Mouse (Mus musculus) naive thymus-derived CD4-positive, alpha-beta T cell, adult 2 months (primary cell): ENCODE measurements around the gene Hoxc11.

ENCODE experiments used
- DNase-seq: peaks from one replicate; pipeline ENCODE4 v3.0.0-alpha.2; 2011; ENCODE audit warnings: low read depth

The Hoxc11 gene

DNA sequence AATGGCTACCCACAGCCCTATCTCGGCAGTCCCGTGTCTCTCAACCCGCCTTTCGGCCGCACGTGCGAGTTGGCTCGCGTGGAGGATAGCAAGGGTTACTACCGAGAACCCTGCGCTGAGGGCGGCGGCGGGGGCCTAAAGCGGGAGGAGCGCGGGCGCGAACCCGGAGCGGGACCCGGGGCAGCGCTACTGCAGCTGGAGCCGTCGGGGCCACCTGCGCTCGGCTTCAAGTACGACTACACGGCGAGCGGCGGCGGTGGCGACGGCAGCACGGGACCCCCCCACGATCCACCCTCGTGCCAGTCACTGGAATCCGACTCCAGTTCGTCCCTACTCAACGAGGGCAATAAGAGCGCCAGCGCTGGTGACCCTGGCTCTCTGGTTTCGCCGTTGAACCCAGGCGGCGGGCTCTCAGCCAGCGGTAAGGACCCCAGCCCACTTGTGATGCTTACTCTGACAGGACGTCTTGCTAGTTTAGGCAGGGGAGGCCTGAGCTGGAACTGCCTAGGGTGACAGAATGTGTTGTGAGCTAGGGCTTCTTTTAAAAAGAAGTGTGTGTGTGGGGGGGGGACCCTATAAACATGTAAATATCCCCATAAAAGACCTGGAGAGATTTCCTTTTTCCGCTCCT lies 17.1 kb upstream of the Hoxc11 start:
- no peak for DNase-seq

DNA sequence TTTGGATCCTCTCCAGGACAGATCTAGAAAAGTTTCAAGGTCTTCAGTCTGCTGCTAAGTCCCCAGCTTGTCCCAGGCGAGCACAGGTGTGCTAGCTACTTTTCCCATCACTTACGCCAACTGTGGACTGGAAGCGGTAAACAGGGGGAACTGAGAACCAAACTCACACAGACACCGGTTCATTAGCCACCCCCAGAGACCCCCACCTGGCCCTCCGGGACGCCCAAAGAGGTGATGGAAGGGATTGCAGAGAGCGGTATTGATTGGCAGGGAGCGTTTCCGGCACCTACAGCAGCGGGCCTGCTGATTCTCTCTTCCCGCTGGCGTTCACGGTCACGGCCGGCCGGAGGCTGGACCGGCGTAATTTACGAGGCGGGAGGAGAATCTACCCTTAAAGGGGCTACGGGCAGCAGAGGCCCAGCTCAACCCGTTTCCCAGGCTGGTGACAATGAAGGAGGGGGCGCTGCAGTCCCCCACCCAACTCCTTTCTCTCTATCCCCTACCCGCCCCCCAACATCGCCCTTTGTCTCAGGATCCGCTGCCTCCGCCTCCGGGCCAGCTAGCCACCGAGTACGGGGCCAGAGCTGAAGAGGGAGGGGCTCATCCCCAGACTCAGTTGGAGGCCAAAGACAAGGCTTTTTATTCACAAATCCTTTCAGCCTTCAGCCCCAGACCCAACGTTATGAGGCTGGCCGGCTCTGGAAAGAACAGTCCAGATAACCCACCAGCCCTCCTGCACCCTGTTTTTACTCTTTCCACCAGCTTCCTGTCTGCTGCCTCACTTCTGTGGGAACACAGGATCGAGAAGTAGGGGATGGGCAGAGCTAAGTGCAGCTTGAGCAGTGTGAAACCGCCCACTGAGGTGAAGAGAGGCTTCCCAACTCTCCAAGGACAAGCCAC lies 14.7 kb upstream of the Hoxc11 start:
- no peak for DNase-seq

DNA sequence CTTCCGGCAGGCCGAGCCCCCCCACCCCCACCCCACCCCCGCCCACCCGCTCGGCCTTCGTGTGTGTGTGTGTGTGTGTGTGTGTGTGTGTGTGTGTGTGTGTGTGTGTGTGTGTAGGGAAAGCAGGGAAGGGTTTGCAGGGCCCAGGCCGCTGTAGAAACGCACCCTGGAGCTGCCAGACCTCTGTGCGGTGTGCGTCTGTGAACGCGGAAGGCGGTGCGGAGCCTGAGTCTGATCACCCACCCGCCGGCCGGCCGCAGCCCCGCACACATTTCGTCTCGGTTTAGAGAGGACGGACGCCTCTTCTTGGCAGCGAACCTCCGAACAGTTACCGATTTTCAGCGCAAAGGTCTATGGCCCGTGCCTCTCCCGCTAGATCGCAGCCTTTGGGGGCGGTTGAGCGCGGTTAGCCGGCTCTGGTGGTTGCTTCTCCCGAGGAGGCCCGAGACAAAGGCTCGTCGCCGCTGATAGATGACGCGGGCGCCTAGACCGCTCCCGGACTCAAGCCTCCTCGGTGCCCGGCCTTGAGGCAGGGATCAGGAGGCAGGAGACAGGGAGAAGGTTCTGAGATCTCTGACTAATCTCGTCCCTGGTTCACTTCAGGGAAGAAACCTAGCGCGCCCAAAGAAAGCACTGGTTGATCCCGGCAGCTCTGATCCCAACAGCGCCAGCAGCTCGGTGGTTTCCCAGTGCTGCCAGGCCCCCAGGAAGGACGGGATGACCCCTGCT lies 11.3 kb upstream of the Hoxc11 start:
- DNase-seq, result no peak

GRCm38 (mm10) chr15:102943468-102943813 lies 10.8 kb upstream of the Hoxc11 start:
- DNase-seq, result no peak

GRCm38 (mm10) chr15:102945185-102946077 lies 8.8 kb upstream of the Hoxc11 start:
- DNase-seq, result no peak

DNA sequence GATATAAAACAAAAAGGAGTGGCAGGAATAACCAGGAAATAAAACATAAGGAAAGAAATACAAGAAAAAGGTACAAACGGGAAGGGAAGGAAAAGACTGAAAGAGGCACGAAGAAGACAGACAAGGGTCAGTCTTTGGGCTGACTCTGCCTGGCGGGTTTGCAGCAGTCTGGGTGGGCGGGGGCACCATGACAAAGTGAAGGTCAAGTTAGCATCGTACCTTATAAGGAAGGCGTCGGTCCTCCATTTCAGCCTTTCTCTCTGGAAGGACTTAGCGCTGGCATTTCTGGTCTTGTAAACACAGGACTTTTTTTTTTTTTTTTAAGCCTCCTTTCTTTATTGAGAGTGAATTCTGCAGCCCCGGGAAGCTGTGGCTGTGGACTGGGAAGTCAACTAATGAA lies 7.0 kb upstream of the Hoxc11 start:
- no peak for DNase-seq

- DNase-seq, result no peak
Measured at GRCm38 (mm10) chr15:102948842-102949241, 5.4 kb upstream of the Hoxc11 start.

DNA sequence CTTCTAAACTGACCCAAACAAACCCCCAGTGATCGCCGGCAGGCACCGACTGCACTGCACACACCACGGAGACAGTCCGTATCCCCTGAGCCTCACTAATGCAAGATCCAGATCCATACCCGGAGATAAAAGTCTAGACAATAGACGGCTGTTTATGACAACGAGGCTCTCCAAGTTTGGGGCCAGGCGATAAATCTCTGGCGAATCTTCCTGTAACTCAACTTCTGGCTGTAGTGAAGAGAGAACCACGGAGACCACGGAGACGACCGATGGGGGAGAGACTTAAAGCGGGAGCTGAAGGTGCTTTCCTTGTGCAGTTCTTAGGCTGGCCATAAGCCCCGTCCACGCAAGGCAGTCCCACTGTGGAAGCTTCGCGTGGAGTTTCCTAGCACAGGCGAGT lies 4.5 kb upstream of the Hoxc11 start:
- DNase-seq, result no peak

DNA sequence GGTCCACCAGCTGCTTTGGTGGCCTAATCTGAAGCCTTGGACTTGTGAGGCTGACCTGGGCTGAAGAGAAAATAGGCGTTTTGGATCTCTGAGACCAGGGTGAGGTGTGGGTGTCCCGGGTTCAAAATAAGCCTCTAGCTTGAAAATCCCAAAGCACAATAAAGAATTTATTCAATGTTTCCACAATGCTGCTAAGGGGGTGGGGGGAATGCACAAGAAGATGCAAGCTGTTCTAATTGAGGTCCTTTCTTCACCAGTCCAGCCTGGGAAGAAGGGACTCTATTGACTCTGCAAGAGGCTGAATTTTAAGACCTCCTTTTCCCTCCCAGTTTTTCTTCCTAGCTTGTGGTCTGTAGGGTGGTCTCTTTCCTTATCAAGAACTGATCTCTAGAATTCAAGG lies 3.4 kb upstream of the Hoxc11 start:
- DNase-seq, result no peak

- no peak for DNase-seq
Measured at GRCm38 (mm10) chr15:102953561-102953960, 666 bp upstream of the Hoxc11 start.

DNA sequence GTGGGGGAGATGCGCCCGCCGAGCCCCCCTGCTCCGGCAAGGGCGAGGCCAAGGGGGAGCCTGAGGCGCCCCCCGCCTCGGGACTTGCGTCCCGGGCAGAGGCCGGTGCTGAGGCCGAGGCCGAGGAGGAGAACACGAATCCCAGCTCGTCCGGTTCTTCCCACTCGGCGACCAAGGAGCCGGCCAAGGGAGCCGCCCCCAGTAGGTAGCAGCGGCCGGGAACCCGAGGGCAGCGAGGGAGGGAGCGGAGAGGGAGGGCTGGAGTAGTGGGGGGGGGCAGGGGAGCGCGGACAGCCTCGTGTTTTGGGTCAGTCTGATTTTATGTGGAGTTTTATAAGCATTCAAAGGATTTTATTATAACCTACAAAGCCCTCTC lies 768 bp downstream of the Hoxc11 start:
- no peak for DNase-seq

- DNase-seq, result no peak
Measured at GRCm38 (mm10) chr15:102955833-102956640, 1.8 kb downstream of the Hoxc11 start.

DNA sequence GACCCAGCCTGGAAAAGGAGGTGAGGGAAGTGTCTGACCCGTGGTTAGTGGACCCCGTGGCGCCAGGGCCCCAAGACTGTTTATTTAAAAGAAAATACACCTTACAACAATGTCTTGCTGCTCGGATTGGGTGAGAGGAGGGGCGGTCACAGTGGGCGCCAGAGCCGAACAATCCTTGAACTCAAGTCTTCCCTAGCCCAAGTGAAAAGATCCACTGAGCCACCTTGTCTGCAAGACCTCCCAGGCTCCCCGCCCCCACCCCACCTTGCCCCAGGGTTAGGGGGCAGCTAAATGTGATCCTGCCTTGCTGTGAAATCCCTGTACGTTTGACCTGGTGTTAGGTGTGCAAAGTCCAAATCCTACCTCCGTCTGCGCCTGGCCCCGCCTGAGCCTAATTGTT lies 2.7 kb downstream of the Hoxc11 start:
- no peak for DNase-seq

DNA sequence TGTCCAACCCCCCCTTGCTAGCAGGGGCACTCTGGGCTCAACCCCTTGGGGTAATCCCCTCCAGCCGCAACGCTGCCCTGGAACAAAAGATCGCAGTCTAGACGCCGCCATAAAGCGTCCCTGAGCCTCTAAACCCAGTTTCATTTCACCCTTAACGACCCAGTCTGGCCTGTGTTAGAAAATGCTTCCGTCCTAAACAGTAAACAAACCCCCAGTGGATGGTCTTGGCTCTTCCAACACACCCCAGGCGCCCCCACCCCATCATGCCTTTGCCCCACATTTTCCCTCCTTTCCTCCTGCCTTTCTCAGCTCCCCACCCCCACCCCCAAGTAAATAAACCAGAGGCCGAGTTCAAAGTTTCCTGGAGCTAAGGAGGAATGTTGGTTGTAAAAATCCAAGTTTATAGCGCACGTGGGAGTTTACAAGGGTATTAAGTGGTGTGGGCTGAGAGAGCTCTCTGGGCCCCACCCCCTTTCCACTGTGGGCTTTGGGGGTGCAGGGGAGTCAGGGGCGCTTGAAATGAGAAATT lies 5.5 kb downstream of the Hoxc11 start:
- no peak for DNase-seq

GRCm38 (mm10) chr15:102961728-102962127 lies 7.5 kb downstream of the Hoxc11 start:
- no peak for DNase-seq

DNA sequence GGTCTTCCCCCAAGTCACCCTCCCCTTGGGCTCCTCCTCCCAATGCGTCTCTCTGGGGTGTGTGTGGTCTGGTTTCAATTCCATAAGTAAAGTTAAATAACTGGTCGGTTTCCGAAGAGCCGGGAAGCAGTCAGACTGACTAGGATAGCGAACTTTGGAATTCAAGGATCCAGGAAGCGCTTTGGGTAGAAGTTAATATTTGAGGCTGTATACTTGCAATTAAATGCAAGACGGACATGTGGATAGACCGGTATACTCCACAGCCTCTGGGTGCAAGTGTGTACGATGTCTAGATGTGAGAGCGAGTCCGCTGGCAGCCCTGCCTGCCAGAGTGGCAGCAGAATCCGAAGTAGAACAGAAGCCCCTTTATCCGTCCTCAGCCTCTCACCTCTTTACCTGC lies 8.3 kb downstream of the Hoxc11 start:
- DNase-seq, result no peak

DNA sequence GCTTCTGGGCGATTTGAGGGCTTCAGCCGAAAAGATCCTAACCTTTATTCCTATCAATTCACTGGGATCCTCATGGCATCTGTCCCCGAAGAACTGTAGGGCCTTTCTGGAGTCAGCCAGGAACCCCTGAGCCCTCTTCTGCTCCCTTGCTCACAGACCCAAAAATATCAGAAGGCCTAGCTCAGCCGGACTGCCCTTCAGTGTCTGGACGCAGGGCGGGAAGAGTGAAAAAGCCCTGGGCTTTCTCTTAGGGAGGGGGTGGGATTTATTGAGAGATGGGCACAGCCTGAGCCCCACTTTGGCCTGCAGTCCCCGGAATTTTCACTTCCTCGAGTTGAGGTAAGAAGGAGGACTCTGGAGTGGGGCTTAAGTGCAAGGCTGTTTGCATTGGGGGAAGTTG lies 9.0 kb downstream of the Hoxc11 start:
- no peak for DNase-seq

GRCm38 (mm10) chr15:102963671-102964640 lies 9.7 kb downstream of the Hoxc11 start:
- DNase-seq, result no peak

GRCm38 (mm10) chr15:102965003-102965891 lies 11.0 kb downstream of the Hoxc11 start:
- DNase-seq, result no peak
